Mouse (Mus musculus) kidney, adult 2 months (tissue): ENCODE measurements around the gene Tspan2.

ENCODE experiments used
- CTCF ChIP-seq: fragments of 200-500 bp; conservative IDR thresholded peaks from 2 replicates; pipeline ENCODE4 v1.5.1; 2011; ENCODE audit warnings: low read depth, mild to moderate bottlenecking, control low read depth, low read length, moderate library complexity, mixed read lengths; ENCODE audit not compliant: insufficient read depth, insufficient read length
- POLR2A ChIP-seq: fragments of 200-500 bp; IDR thresholded peaks from one replicate; pipeline ENCODE4 v1.6.1; 2011; ENCODE audit warnings: low read depth, low read length, control low read depth

- TF ChIP-seq CTCF, result no peak
- no peak for TF ChIP-seq POLR2A
These were observed 41.5 kb upstream of the Tspan2 start for GRCm38 (mm10) chr3:102692758-102693325.
